Mouse (Mus musculus): ENCODE measurements around the gene Nostrin. TPM values are rescaled to one million over a fixed set of nuclear protein-coding genes. Genes with fewer than 3 reads are reported as not detected.

Gene Nostrin
- 0.22 TPM in 1 of 2 replicates, not detected in the other for polyA plus RNA-seq (2012; ENCODE audit: low replicate concordance)

GRCm38 (mm10) chr2:69135661-69136576, at the start of gene Nostrin:
Gene Nostrin (plus strand): TSS chr2:69135800.

GRCm38 (mm10) chr2:69205791-69206351, 70.3 kb downstream of the Nostrin start, which contains the start of gene Spc25:
Gene Spc25 (minus strand): TSS chr2:69206194.

GRCm38 (mm10) chr2:69210773-69211172, 75.2 kb downstream of the Nostrin start, which contains the start of gene G6pc2:
Gene G6pc2 (plus strand): TSS chr2:69211073.

Other genes starting within 250 kb of the Nostrin start
- gene Spc25, start 70.4 kb downstream of the Nostrin start, polyA plus RNA-seq (2012; ENCODE audit: low replicate concordance): 6.6 and 20.6 TPM in 2 replicates
- gene G6pc2, start 75.3 kb downstream of the Nostrin start, polyA plus RNA-seq (2012; ENCODE audit: low replicate concordance): not detected in 2 replicates
- gene Abcb11, start 206.8 kb downstream of the Nostrin start, polyA plus RNA-seq (2012; ENCODE audit: low replicate concordance): not detected in 2 replicates
- 0.07 TPM in 1 of 2 replicates, not detected in the other for gene Dhrs9, start 244.6 kb downstream of the Nostrin start, polyA plus RNA-seq (2012; ENCODE audit: low replicate concordance)